Mouse (Mus musculus): ENCODE data around the gene Hoxd8. TPM values are rescaled to one million over a fixed set of nuclear protein-coding genes. Genes with fewer than 3 reads are reported as not detected.

Hoxd8 gene
- polyA plus RNA-seq, 1 experiment from 2014 or later = 0.82 TPM

DNA sequence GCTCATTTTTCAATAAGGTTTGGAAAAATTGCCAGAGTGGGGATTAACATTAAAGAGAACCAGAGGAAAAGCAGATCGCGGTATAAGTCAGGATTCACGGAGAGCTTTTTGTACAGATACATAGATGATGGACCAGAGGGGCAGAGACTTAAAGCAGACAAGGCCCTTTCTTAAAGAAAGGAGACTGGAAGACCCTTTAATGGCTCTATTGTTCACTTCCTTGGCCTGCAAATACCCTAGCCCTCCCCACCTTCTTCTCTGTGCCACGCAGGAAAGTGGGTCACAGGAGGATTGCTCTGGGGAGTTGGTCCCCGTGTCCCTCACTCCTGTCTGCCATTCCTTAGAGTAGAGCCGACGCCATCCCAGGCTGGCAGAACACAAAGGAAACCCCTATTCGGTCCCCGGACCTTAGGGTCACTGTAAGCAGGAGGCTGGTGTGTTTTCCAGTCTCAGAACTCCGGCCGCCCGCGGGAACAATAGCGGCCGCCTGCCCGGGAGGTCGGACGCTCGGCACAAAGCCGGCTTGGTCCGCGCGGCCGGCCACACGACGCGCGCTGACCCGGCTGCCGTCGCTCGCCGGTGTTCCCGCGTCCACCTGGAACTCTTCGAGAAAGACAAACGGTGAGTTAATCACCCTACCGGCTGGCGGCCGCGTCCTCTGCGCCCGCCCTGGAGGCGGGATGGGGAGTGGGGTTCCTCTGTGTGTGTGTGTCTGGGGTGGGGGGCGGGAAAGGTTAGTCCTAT is 48.2 kb downstream of the Hoxd8 start:
- Histone ChIP-seq H3K27me3 (replicated peaks; ENCODE audit: control insufficient read depth, insufficient read depth, low read length) (peaks cover 80% of the 10 kb centered on the region), H3K9ac (ENCODE audit: low read depth, low read length) (no peak overlapping the region)

DNA sequence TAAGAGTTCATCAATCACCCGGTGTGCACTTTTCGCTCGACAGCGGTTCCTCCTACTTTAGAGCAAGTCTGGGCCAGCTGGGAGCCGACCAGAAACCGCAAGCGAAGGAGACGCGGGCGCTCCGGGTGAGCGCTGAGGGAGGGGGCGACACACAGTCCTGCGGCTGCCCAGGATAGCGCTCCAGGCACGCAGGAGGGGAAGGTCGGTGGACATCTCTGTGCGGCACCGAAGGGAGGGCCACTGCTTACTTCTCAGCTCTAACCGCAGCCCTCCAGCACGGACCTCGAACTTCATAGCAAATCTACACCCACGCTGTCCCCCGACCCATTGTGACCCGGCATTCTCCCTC is 48.7 kb downstream of the Hoxd8 start:
- Histone ChIP-seq H3K9me3 (ENCODE audit: control insufficient read depth, low read length) (no peaks in the 10 kb centered on the region), H3K9ac (ENCODE audit: low read depth, low read length) (no peak overlapping the region), H3K36me3 (ENCODE audit: control insufficient read depth, insufficient read depth, low read length) (no peaks in the 10 kb centered on the region), H3K4me1 (replicated peaks; ENCODE audit: control insufficient read depth, insufficient read depth, low read length) (peaks cover 4% of the 10 kb centered on the region; the same call in 1 of the 2 replicates), H3K27me3 (replicated peaks; ENCODE audit: control insufficient read depth, insufficient read depth, low read length) (peaks cover 78% of the 10 kb centered on the region), H3K4me3 (ENCODE audit: low read depth, low read length) (peak overlapping the region; percentile 26), H3K4me2 (peak overlapping the region; percentile 57), H3K27ac (ENCODE audit: low read depth, low read length) (no peak overlapping the region)
- under 1% methylated on average over 25 of the region's 25 CpGs for WGBS
- DNase-seq (ENCODE audit: low spot score) (no peak), ATAC-seq (replicated peaks; ENCODE audit: low FRiP score) (no peak)

More for the DNA sequence above, 48.2 kb downstream of the Hoxd8 start:
- WGBS = 4% methylated on average over 45 of the region's 45 CpGs
- Histone ChIP-seq H3K4me3 (ENCODE audit: low read depth, low read length) (peak overlapping the region; percentile 26), H3K4me2 (peak overlapping the region; percentile 57), H3K27ac (ENCODE audit: low read depth, low read length) (0 out of 2 replicates have a peak overlapping the region, but pooled peaks have one; percentile 7), H3K4me1 (replicated peaks; ENCODE audit: control insufficient read depth, insufficient read depth, low read length) (peaks cover 4% of the 10 kb centered on the region; the same call in 1 of the 2 replicates), H3K9me3 (ENCODE audit: control insufficient read depth, low read length) (no peaks in the 10 kb centered on the region), H3K36me3 (ENCODE audit: control insufficient read depth, insufficient read depth, low read length) (no peaks in the 10 kb centered on the region)
- DNase-seq (ENCODE audit: low spot score) (no peak), ATAC-seq (replicated peaks; ENCODE audit: low FRiP score) (no peak)

DNA sequence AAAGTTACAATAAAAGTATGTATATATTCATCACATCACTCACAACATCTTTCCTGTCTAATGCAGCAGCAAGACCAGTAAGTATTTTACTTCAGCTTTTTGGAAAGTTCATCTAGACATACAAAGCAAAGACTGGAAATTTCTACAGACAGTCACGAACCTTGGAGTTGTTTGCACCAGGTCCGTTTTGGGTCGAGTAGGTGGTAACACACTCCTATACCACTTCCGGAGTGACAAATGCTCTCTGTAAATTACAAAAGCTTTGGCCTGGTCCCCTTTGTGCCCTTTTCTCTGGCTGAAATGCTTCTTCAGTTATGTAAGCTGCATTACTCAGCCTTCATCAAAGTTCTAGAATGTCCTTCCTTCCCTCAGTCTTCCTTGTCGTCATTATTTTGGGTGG is 49.3 kb downstream of the Hoxd8 start:
- no peak for DNase-seq (ENCODE audit: low spot score)
- Histone ChIP-seq H3K27me3 (replicated peaks; ENCODE audit: control insufficient read depth, insufficient read depth, low read length) (peaks cover 78% of the 10 kb centered on the region), H3K27ac (ENCODE audit: low read depth, low read length) (no peak overlapping the region), H3K9ac (ENCODE audit: low read depth, low read length) (no peak overlapping the region), H3K4me2 (no peak overlapping the region), H3K9me3 (ENCODE audit: control insufficient read depth, low read length) (no peaks in the 10 kb centered on the region), H3K4me3 (ENCODE audit: low read depth, low read length) (no peak overlapping the region), H3K36me3 (ENCODE audit: control insufficient read depth, insufficient read depth, low read length) (no peaks in the 10 kb centered on the region), H3K4me1 (replicated peaks; ENCODE audit: control insufficient read depth, insufficient read depth, low read length) (peaks cover 4% of the 10 kb centered on the region; the same call in 1 of the 2 replicates)
- WGBS = 25% methylated on average over 5 of the region's 5 CpGs
- ATAC-seq (replicated peaks; ENCODE audit: low FRiP score) = no peak

MicroRNA genes within 50 kb of the gene (microRNA counts, 519-probe panel; counts per million panel counts)
- 4,357 counts per million, percentile 27 among the panel's probes with 10 or more counts for microRNA mmu-miR-10b

Small RNA genes lying within 50 kb of the gene (microRNA-seq; reads per million reads assigned to microRNA genes)
- gene Gm44463 (ENCODE audit: borderline number of aligned reads) = not detected
- gene Mir10b (ENCODE audit: borderline number of aligned reads) = 7,115 reads per million, percentile 91 among the genes with 10 or more reads in this experiment

Other genes starting within 250 kb of the Hoxd8 start
- gene Lnpk, start 125.2 kb upstream of the Hoxd8 start, polyA plus RNA-seq (2014; fragmentation: Nextera tagmentation; extraction: Ambion mirVana) = 25.7 and 29.1 TPM in 2 replicates
- gene Evx2, start 45.1 kb upstream of the Hoxd8 start, polyA plus RNA-seq (2014; fragmentation: Nextera tagmentation; extraction: Ambion mirVana) = 0.12 TPM in 1 of 2 replicates, not detected in the other
- 0.06 and 0.45 TPM in 2 replicates for gene Hoxd13, start 36.3 kb upstream of the Hoxd8 start, polyA plus RNA-seq (2014; fragmentation: Nextera tagmentation; extraction: Ambion mirVana)
- 0.12 and 0.49 TPM in 2 replicates for gene Hoxd12, start 29.6 kb upstream of the Hoxd8 start, polyA plus RNA-seq (2014; fragmentation: Nextera tagmentation; extraction: Ambion mirVana)
- gene Hoxd11, start 25.1 kb upstream of the Hoxd8 start, polyA plus RNA-seq (2014; fragmentation: Nextera tagmentation; extraction: Ambion mirVana) = 0.14 and 0.44 TPM in 2 replicates
- gene Hoxd10, start 12.7 kb upstream of the Hoxd8 start, polyA plus RNA-seq (2014; fragmentation: Nextera tagmentation; extraction: Ambion mirVana) = 0.09 and 0.30 TPM in 2 replicates
- 0.10 and 0.22 TPM in 2 replicates for gene Hoxd9, start 6.9 kb upstream of the Hoxd8 start, polyA plus RNA-seq (2014; fragmentation: Nextera tagmentation; extraction: Ambion mirVana)
- 0.47 and 0.87 TPM in 2 replicates for gene Hoxd3, start 7.3 kb downstream of the Hoxd8 start, polyA plus RNA-seq (2014; fragmentation: Nextera tagmentation; extraction: Ambion mirVana)
- gene Hoxd4, start 7.3 kb downstream of the Hoxd8 start, polyA plus RNA-seq (2014; fragmentation: Nextera tagmentation; extraction: Ambion mirVana) = 0.14 and 0.18 TPM in 2 replicates
- not detected in 2 replicates for gene Gm28230, start 22.1 kb downstream of the Hoxd8 start, polyA plus RNA-seq (2014; fragmentation: Nextera tagmentation; extraction: Ambion mirVana)
- gene Hoxd1, start 58.4 kb downstream of the Hoxd8 start, polyA plus RNA-seq (2014; fragmentation: Nextera tagmentation; extraction: Ambion mirVana) = 0.11 TPM in 1 of 2 replicates, not detected in the other
- 110 and 112 TPM in 2 replicates for gene Mtx2, start 121.2 kb downstream of the Hoxd8 start, polyA plus RNA-seq (2014; fragmentation: Nextera tagmentation; extraction: Ambion mirVana)

Measured in liver, embryonic 11.5 days (tissue).